24 mouse cellular contexts compared by ENCODE assay signal in the genomic region with DNA sequence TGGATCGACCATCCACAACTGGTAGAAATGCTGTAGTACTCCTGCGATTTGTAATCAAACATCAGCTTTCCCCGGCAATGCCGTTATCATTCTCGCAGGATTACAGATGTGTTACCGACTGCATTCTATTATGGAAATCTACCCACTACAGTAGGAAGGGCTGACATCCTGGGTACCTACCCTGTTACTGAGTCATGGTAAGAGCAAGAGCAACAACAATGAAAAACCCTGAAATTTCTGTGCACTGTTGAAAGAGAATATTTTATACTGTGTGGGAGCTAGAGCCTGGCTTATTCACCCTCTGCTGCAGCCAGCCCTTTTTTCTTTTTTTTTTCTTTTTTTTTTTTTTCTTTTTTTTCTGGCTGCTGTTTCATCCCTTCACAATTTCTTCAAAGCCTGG.
"Had no signal": no experiment of that assay in that cellular context is flagged by ENCODE, and none has a peak within 500 bp of the region (broad histone marks: within the 10 kb centered on the region; RNA-seq: fewer than 3 reads in every experiment).

No protein-coding gene starts in this region.

- H3K4me2 ChIP-seq: kidney, embryonic 15.5 days; limb, embryonic 13.5 days; liver, embryonic 12.5 days; liver, embryonic 15.5 days; lung, embryonic 15.5 days; midbrain, embryonic 11.5 days; neural tube, embryonic 13.5 days had no signal

- H3K36me3 ChIP-seq: kidney, embryonic 15.5 days; limb, embryonic 10.5 days; limb, embryonic 13.5 days; liver, embryonic 12.5 days; liver, embryonic 15.5 days; lung, embryonic 15.5 days; neural tube, embryonic 13.5 days had no signal

- H3K4me3 ChIP-seq: kidney, embryonic 15.5 days; limb, embryonic 10.5 days; limb, embryonic 13.5 days; liver, embryonic 12.5 days; liver, embryonic 15.5 days; lung, embryonic 15.5 days; megakaryocyte, embryonic 14.5 days; myocyte; neural tube, embryonic 13.5 days had no signal

- H3K9me3 ChIP-seq: kidney, embryonic 15.5 days; limb, embryonic 10.5 days; limb, embryonic 13.5 days; liver, embryonic 12.5 days; liver, embryonic 15.5 days; lung, embryonic 15.5 days had no signal

- H3K9ac ChIP-seq: kidney, embryonic 15.5 days; limb, embryonic 13.5 days; liver, embryonic 12.5 days; liver, embryonic 15.5 days; lung, embryonic 15.5 days; neural tube, embryonic 13.5 days had no signal

- H3K4me1 ChIP-seq: kidney, embryonic 15.5 days; limb, embryonic 10.5 days; limb, embryonic 13.5 days; liver, embryonic 12.5 days; liver, embryonic 15.5 days; lung, embryonic 15.5 days; megakaryocyte, embryonic 14.5 days; neural tube, embryonic 13.5 days had no signal

- ATAC-seq: intestine, postnatal 0 days; liver, embryonic 12.5 days had no signal

- H3K27ac ChIP-seq: kidney, embryonic 15.5 days; limb, embryonic 10.5 days; limb, embryonic 13.5 days; liver, embryonic 12.5 days; liver, embryonic 15.5 days; lung, embryonic 15.5 days; neural tube, embryonic 13.5 days; stomach, postnatal 0 days had no signal

- H3K27me3 ChIP-seq: kidney, embryonic 15.5 days; limb, embryonic 13.5 days; liver, embryonic 12.5 days; liver, embryonic 15.5 days; lung, embryonic 15.5 days; megakaryocyte, embryonic 14.5 days; neural tube, embryonic 13.5 days had no signal

- DNase-seq: kidney, adult 2 months; kidney, postnatal 10 days; kidney, postnatal 36 days; layer of hippocampus, postnatal 36 days; liver; lung, adult 18-20 months; lung, postnatal 10 days; lung, postnatal 36 days; retina, postnatal 1 day; thymus, adult 2 months; thymus, postnatal 14 days; thymus, postnatal 4 days had no signal
